Mouse (Mus musculus) megakaryocyte, embryonic 14.5 days (primary cell): ENCODE measurements at regions not wholly inside any gene's neighbourhood (a gene's known extent, or its start where the extent isn't known, plus 50 kb on each side); places are given as distances from the start of the nearest gene placed in this dataset.

Experiments
- H3K27me3 ChIP-seq: replicated peaks from 2 replicates; pipeline ENCODE3; 2012; ENCODE audit warnings: inconsistent platforms
- H3K36me3 ChIP-seq: replicated peaks from 2 replicates; pipeline ENCODE3; 2012; ENCODE audit warnings: low read length, inconsistent platforms, mixed read lengths
- H3K4me1 ChIP-seq: 2 replicates; pipeline ENCODE4 v1.6.1; 2012; ENCODE audit warnings: inconsistent platforms
- H3K4me3 ChIP-seq: replicated peaks from 2 replicates; pipeline ENCODE3; 2012; ENCODE audit warnings: moderate library complexity, mild to moderate bottlenecking, inconsistent platforms
- H3K9me3 ChIP-seq: 2 replicates; pipeline ENCODE4 v1.6.1; 2012; ENCODE audit warnings: inconsistent platforms
- FLI1 ChIP-seq: IDR thresholded peaks from 2 replicates; pipeline ENCODE4 v1.6.1; 2012; ENCODE audit warnings: low read length, inconsistent platforms, mixed read lengths
- GATA1 ChIP-seq: IDR thresholded peaks from 3 replicates; pipeline ENCODE4 v1.6.1; 2012; ENCODE audit warnings: mixed read lengths, low read length, inconsistent platforms, borderline replicate concordance

DNA sequence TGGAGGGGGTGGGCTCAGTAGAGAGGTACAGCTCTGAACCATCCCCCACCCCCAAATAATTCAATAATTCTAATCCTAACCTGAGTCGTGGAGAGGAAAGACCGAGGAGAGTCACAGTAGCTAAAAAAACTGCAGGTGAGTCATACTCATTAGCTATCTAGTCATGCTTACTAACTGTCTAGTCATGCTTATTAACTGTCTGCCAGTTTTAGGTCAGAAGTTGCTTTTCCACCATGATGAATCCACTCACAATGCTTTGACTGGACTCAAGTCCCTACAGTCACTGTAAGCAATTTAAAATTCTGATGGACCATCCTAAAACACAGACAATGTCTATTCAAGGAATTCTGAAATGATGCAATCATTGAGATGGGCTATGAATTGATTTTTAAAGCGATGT is 110.9 kb upstream of the Ptbp2 start:
- Histone ChIP-seq H3K9me3 (peaks cover 25% of the 10 kb centered on the region), H3K4me3 (no peak overlapping the region), H3K27me3 (no peaks in the 10 kb centered on the region), H3K4me1 (no peaks in the 10 kb centered on the region), H3K36me3 (no peaks in the 10 kb centered on the region)
- TF ChIP-seq FLI1 (no peak), GATA1 (no peak)

DNA sequence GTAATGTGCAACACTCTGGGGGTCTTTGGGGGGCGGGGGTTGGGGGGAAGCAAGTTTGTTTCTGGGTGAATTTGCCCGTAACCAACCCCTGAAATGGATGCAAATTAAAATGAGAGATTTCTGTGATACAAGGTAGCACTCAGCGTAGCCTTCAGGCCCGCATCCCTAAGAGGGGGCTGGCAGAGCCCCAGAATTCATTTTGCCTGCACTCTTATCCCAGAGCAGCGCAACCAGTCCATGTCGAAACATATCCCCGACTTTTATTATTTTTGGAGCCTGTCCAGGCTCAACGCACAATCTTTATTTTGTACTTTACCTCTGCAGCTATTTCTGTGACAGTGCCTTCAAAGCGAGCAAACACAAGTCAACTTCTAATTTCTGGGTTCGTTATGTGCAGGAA is 109.8 kb upstream of the Ptbp2 start:
- TF ChIP-seq GATA1: no peak
- TF ChIP-seq FLI1: no peak
- no peaks in the 10 kb centered on the region for H3K36me3 ChIP-seq

DNA sequence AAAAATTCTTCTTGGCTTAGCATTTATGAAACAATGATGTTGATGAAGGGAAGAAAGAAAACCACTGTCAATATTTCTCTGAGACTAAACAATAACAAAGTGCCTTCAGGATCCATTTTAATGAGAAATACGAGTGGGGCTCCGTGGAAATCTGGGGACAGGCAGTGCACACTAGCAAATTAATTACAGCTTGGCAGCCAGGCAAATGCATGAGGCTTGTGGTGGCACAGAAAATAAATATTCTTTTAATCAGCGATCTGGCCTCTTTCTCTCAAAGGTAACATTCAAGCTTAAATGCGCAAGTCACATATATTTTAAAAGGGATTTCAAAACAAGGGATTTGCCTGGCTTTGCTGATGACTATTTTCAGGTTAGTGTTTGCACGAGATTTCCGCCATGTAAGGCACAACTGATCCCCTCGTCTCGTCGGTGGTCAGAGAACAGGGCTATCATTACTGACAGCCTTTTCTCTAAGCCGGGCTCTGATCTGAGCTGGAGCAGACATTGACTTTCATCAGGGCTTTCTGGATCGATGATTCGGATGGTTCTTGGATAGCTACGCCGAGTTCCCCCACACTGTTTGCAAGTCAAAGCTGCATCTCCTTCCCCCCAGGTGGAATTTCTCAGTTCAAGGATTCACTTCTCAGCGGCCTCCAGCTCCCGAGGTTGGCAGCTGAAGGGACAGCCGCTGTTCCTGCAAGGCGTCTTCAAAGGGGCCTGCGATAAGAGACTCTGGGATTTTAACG is 109.1 kb upstream of the Ptbp2 start:
- H3K36me3 ChIP-seq: no peaks in the 10 kb centered on the region

More for the DNA sequence above, 109.8 kb upstream of the Ptbp2 start:
- Histone ChIP-seq H3K9me3 (peaks cover 21% of the 10 kb centered on the region), H3K4me3 (no peak overlapping the region), H3K4me1 (no peaks in the 10 kb centered on the region), H3K27me3 (no peaks in the 10 kb centered on the region)

DNA sequence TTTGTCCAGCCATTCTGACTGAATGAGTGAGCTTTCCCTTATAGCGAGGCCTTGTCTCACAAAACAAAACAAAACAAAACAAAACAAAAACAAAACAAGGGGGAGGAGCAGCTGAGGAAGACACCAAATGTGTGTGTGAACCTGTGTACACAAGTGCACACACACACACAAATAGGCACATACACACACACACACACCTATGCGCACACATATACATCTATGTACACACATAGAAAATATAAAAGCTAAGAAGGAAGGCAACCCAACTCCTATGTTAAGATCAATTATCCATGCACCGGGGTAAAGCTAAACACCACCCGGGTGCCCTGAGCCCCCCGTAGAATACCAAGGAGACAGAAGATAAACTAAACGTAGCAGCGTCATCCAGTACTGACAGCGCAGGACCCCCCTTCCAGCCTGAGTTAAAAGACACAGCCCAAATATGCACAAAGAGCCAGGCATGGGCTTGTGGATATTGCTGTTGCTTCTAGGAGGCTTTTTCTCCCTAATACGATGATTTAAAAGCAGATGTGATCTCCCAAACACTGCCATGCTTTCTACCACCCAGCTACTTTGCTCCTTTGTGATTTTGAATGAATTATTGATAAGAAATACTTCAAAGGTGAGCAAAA is 108.4 kb upstream of the Ptbp2 start:
- H3K4me3 ChIP-seq: no peak overlapping the region
- TF ChIP-seq GATA1 (no peak), FLI1 (no peak)
- H3K4me1 ChIP-seq: no peaks in the 10 kb centered on the region
- no peaks in the 10 kb centered on the region for H3K36me3 ChIP-seq
- peaks cover 9% of the 10 kb centered on the region for H3K9me3 ChIP-seq
- H3K27me3 ChIP-seq: no peaks in the 10 kb centered on the region

More for the DNA sequence above, 109.1 kb upstream of the Ptbp2 start:
- TF ChIP-seq FLI1 (no peak), GATA1 (no peak)
- Histone ChIP-seq H3K4me1 (no peaks in the 10 kb centered on the region), H3K27me3 (no peaks in the 10 kb centered on the region), H3K4me3 (no peak overlapping the region), H3K9me3 (peaks cover 14% of the 10 kb centered on the region)

DNA sequence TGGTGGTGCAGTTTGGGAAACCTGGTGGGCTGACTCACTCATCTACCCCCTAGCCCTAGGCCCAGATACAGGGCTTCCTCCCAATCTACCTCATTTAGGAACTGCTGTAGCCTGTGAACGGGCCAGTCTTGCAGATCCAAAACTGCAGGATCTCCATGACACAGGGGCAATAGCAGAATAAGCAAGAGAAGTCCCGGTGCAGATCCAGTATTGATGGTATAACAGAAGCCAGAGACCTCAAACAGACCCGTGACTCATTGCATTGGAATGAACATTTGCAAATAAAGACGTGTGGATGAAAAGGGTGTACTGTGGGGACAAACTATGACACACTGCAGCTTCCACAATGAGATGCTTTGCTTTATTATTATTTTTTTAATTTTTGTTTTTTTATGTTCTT is 106.6 kb upstream of the Ptbp2 start:
- Histone ChIP-seq H3K4me3 (peak overlapping the region; percentile 59), H3K9me3 (peaks cover 6% of the 10 kb centered on the region), H3K36me3 (no peaks in the 10 kb centered on the region), H3K4me1 (no peaks in the 10 kb centered on the region), H3K27me3 (no peaks in the 10 kb centered on the region)
- TF ChIP-seq FLI1: no peak
- TF ChIP-seq GATA1: no peak

DNA sequence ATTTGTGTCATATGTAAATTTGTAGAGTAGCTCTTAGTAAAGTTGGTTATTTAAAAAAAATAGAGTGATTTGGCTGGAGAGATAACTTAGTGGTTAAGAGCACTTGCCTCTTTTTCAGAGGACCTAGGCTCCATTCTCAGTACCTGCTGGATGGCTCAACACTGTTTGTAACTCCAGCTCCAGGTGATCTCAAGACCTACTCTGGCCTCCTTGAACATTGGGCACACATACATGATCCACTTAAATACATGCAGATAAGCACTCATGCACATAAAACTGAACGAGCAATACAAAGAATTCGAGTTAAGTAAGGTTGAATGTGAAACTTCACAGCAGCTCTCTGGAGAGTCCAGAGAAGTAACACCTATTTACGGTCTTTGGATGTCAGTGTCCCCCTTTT is 104.2 kb upstream of the Ptbp2 start:
- Histone ChIP-seq H3K9me3 (peaks cover 10% of the 10 kb centered on the region), H3K27me3 (no peaks in the 10 kb centered on the region), H3K4me3 (no peak overlapping the region), H3K36me3 (no peaks in the 10 kb centered on the region), H3K4me1 (no peaks in the 10 kb centered on the region)
- no peak for TF ChIP-seq FLI1
- TF ChIP-seq GATA1: no peak

DNA sequence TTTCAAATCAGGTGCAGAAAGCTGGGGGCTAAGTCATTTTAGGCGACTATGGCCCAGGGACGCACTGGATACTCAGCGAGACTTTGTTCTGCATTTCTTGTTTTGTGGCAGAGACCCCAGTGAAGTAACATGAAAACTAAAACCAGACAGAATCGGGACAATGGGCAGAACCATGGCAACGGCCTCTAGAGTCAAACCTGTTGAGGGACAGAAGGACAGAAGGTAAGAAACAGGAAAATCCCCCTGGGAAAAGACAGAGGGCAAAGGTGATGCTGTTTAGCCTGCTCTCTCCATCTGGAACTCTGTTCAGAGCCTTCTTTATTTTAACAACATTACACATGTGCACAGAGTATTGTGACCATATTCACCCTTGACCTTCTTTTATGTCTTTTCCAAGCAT is 92.1 kb upstream of the Ptbp2 start:
- H3K4me3 ChIP-seq: no peak overlapping the region
- peaks cover 26% of the 10 kb centered on the region for H3K9me3 ChIP-seq
- no peaks in the 10 kb centered on the region for H3K4me1 ChIP-seq
- no peak for TF ChIP-seq GATA1
- TF ChIP-seq FLI1: no peak
- H3K27me3 ChIP-seq: no peaks in the 10 kb centered on the region
- no peaks in the 10 kb centered on the region for H3K36me3 ChIP-seq

DNA sequence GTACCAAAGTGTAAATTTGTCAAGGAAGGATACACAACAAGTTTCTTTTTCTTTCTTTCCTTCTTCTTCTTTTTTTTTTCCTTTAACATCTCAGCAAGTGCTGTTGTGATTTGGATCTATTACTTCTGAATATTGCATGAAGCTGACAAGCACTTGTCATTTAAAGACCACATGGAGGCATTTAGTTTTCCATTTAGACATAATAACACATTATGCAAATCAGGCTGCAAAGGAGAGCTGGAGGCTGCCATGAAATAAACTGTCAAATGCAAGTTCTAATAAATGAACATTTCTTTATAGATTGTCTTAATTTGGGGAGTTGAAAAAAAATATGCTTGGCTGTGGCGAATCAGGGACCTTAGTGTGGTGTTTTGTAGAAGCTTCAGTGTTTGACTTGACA is 90.8 kb upstream of the Ptbp2 start:
- Histone ChIP-seq H3K4me1 (no peaks in the 10 kb centered on the region), H3K4me3 (no peak overlapping the region), H3K36me3 (no peaks in the 10 kb centered on the region), H3K27me3 (no peaks in the 10 kb centered on the region), H3K9me3 (peaks cover 30% of the 10 kb centered on the region)
- no peak for TF ChIP-seq GATA1
- no peak for TF ChIP-seq FLI1

DNA sequence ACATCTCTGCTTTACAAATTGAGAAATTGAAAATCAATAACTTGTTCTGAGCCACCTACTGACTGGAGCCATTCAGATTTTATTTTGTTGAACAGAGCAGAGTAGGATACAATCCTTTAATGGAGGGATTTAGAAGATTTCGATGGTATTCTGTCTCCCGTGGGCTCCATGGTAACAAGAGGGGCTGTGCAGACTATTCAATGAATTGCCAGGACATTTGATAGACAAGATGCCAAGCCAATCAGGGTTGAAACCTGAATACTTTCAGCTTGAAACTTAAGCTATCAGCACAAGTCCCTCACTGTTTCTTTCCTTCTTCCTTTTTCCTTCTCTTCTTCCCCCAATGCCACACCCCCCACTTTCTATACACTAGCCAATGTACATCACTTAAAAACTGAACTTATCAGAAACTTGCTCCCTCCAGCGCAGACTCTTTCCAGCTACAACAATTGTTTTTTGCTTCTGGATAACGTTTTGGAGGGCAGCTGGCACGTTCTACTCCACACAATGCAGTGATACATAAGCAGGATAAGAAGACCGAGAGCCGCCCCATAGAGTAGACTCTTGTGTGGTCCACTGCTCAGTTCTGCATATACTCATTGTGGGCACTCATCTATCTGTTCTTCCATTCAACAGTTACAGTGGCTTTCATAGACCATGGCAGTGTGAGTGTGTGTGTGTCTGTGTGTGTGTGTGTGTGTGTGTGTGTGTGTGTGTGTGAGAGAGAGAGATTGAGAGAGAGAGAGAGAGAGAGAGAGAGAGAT is 78.1 kb upstream of the Ptbp2 start:
- TF ChIP-seq GATA1: no peak
- no peak for TF ChIP-seq FLI1
- Histone ChIP-seq H3K4me1 (no peaks in the 10 kb centered on the region), H3K27me3 (no peaks in the 10 kb centered on the region), H3K4me3 (no peak overlapping the region), H3K9me3 (peaks cover 25% of the 10 kb centered on the region), H3K36me3 (no peaks in the 10 kb centered on the region)
